ENCODE assay signal across 8 mouse cellular contexts in the genomic region with DNA sequence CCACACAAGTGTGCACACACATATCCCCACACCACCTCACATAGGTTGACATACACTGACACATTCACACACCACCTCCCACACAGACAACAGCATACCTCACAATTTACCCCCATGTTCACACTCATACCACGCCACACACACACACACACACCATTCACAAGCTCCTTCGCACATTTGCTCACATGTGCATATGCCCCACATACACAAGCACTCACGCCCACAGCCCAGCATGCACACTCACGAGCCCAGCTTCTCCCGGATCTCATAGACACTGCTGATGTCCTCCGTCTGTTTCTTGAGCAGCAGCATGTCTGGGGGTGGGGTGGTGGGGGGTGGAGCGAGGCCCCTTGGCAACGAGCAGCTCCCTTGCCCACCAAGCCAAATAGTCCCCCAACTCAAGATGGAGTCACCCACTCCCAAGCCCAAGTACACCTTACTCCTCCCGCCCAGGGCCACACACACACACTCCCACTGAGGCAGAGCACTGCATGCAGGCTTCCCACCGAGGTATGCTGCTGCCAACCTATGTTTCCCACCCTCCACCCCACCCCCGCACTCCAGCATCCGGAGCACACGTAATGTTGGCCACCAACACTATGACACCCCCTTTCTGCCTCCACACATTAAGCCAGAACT. TPM values are rescaled to one million over a fixed set of nuclear protein-coding genes. Genes with fewer than 3 reads are reported as not detected.
A peak's percentile ranks its signal among the peaks of the same experiment; 100 is the strongest.
DNase-seq lines count a peak whose midpoint lies in the region; ATAC-seq lines count a peak whose summit lies in the region.

No protein-coding gene starts in this region.

- H3K4me2 ChIP-seq in kidney, embryonic 14.5 days (replicated peaks; ENCODE audit: low read depth, low read length) = peak overlapping the region; percentile 67
- peak overlapping the region; percentile 56 for H3K4me2 ChIP-seq in midbrain, embryonic 15.5 days

- no peaks in the 10 kb centered on the region for H3K27me3 ChIP-seq in kidney, embryonic 14.5 days (ENCODE audit: control insufficient read depth, insufficient read depth, low read length)
- H3K27me3 ChIP-seq in embryonic facial prominence, embryonic 10.5 days (replicated peaks; ENCODE audit: low read depth, poor library complexity, severe bottlenecking) = peaks cover 47% of the 10 kb centered on the region
- H3K27me3 ChIP-seq in hindbrain, embryonic 10.5 days (ENCODE audit: insufficient read depth, poor library complexity, severe bottlenecking) = peaks cover 24% of the 10 kb centered on the region
- no peaks in the 10 kb centered on the region for H3K27me3 ChIP-seq in midbrain, embryonic 15.5 days (replicated peaks)

- no peak for DNase-seq in kidney, adult 9 months
- DNase-seq in embryonic facial prominence, embryonic 10.5 days (ENCODE audit: low spot score) = no peak
- no peak for DNase-seq in hindbrain, embryonic 10.5 days (ENCODE audit: low spot score)
- no peak for DNase-seq in cerebellum, postnatal 25 days
- DNase-seq in embryo, embryonic 11 days = no peak
- DNase-seq in ovary, postnatal 14 days (ENCODE audit: low spot score) = no peak

- H3K4me1 ChIP-seq in kidney, embryonic 14.5 days (ENCODE audit: control insufficient read depth, insufficient read depth, low read length) = no peaks in the 10 kb centered on the region
- peaks cover 16% of the 10 kb centered on the region for H3K4me1 ChIP-seq in embryonic facial prominence, embryonic 10.5 days
- H3K4me1 ChIP-seq in hindbrain, embryonic 10.5 days (replicated peaks) = peaks cover 21% of the 10 kb centered on the region; the same call in 1 of the 2 replicates
- H3K4me1 ChIP-seq in midbrain, embryonic 15.5 days = peaks cover 19% of the 10 kb centered on the region

- H3K27ac ChIP-seq in kidney, embryonic 14.5 days (ENCODE audit: low read depth, low read length) = no peak overlapping the region
- H3K27ac ChIP-seq in embryonic facial prominence, embryonic 10.5 days (replicated peaks) = no peak overlapping the region
- peak overlapping the region; percentile 83; the same call in 1 of the 2 replicates for H3K27ac ChIP-seq in hindbrain, embryonic 10.5 days
- peak overlapping the region; percentile 79 for H3K27ac ChIP-seq in midbrain, embryonic 15.5 days

- no peak overlapping the region; the same call in 1 of the 2 replicates for H3K9ac ChIP-seq in kidney, embryonic 14.5 days (ENCODE audit: low read depth, low read length)
- peak overlapping the region; percentile 58 for H3K9ac ChIP-seq in midbrain, embryonic 15.5 days

- ATAC-seq in kidney, embryonic 14.5 days (ENCODE audit: low FRiP score, low TSS enrichment) = peak; percentile 19; the same call in 1 of the 2 replicates
- peak; percentile 48 for ATAC-seq in midbrain, embryonic 15.5 days (replicated peaks)

- H3K4me3 ChIP-seq in kidney, embryonic 14.5 days (ENCODE audit: low read length) = peak overlapping the region; percentile 46
- H3K4me3 ChIP-seq in embryonic facial prominence, embryonic 10.5 days = peak overlapping the region; percentile 64
- peak overlapping the region; percentile 61 for H3K4me3 ChIP-seq in hindbrain, embryonic 10.5 days
- peak overlapping the region; percentile 54 for H3K4me3 ChIP-seq in midbrain, embryonic 15.5 days

- H3K9me3 ChIP-seq in kidney, embryonic 14.5 days (ENCODE audit: control insufficient read depth, low read length) = no peaks in the 10 kb centered on the region
- no peaks in the 10 kb centered on the region for H3K9me3 ChIP-seq in embryonic facial prominence, embryonic 10.5 days
- 0 out of 2 replicates have a peak, but pooled peaks cover 3% of the 10 kb centered on the region for H3K9me3 ChIP-seq in hindbrain, embryonic 10.5 days
- H3K9me3 ChIP-seq in midbrain, embryonic 15.5 days = no peaks in the 10 kb centered on the region

- whole genome bisulfite sequencing in kidney, embryonic 14.5 days = 59% methylated on average over 13 of the region's 13 CpGs
- WGBS in embryonic facial prominence, embryonic 10.5 days = 57% methylated on average over 13 of the region's 13 CpGs
- WGBS in hindbrain, embryonic 10.5 days = 63% methylated on average over 13 of the region's 13 CpGs
- WGBS in midbrain, embryonic 15.5 days = 49% methylated on average over 13 of the region's 13 CpGs

- no peaks in the 10 kb centered on the region for H3K36me3 ChIP-seq in kidney, embryonic 14.5 days (ENCODE audit: control insufficient read depth, insufficient read depth, low read length)
- H3K36me3 ChIP-seq in embryonic facial prominence, embryonic 10.5 days (replicated peaks) = no peaks in the 10 kb centered on the region
- H3K36me3 ChIP-seq in hindbrain, embryonic 10.5 days = no peaks in the 10 kb centered on the region
- no peaks in the 10 kb centered on the region for H3K36me3 ChIP-seq in midbrain, embryonic 15.5 days (replicated peaks)

RNA-seq across cellular contexts. Expression of gene Pnck, which starts 0.9 kb away (rescaled TPM):
- polyA plus RNA-seq in kidney, embryonic 14.5 days (2014; fragmentation: Nextera tagmentation; extraction: Ambion mirVana) = 14.1 and 16.3 TPM in 2 replicates
- 6.6 and 7.4 TPM in 2 replicates for polyA plus RNA-seq in embryonic facial prominence, embryonic 10.5 days (2016; fragmentation: Nextera tagmentation; extraction: Ambion mirVana)
- polyA plus RNA-seq in hindbrain, embryonic 10.5 days (2016; fragmentation: Nextera tagmentation; extraction: Ambion mirVana) = 7.6 and 12.9 TPM in 2 replicates
- 179 and 188 TPM in 2 replicates for polyA plus RNA-seq in midbrain, embryonic 15.5 days (2015; fragmentation: Nextera tagmentation; extraction: Ambion mirVana)

RNA-seq across cellular contexts. Expression of gene Slc6a8, which starts 13.9 kb away (rescaled TPM):
- 9.0 and 10.4 TPM in 2 replicates for polyA plus RNA-seq in kidney, embryonic 14.5 days (2014; fragmentation: Nextera tagmentation; extraction: Ambion mirVana)
- polyA plus RNA-seq in embryonic facial prominence, embryonic 10.5 days (2016; fragmentation: Nextera tagmentation; extraction: Ambion mirVana) = 4.7 and 5.6 TPM in 2 replicates
- polyA plus RNA-seq in hindbrain, embryonic 10.5 days (2016; fragmentation: Nextera tagmentation; extraction: Ambion mirVana) = 5.0 and 5.6 TPM in 2 replicates
- polyA plus RNA-seq in midbrain, embryonic 15.5 days (2015; fragmentation: Nextera tagmentation; extraction: Ambion mirVana) = 6.6 and 7.4 TPM in 2 replicates

RNA-seq across cellular contexts. Expression of gene Dusp9, which starts 19.8 kb away (rescaled TPM):
- 9.6 and 26.6 TPM in 2 replicates for polyA plus RNA-seq in kidney, embryonic 14.5 days (2014; fragmentation: Nextera tagmentation; extraction: Ambion mirVana)
- polyA plus RNA-seq in embryonic facial prominence, embryonic 10.5 days (2016; fragmentation: Nextera tagmentation; extraction: Ambion mirVana) = 109 and 139 TPM in 2 replicates
- 32.9 and 49.2 TPM in 2 replicates for polyA plus RNA-seq in hindbrain, embryonic 10.5 days (2016; fragmentation: Nextera tagmentation; extraction: Ambion mirVana)
- polyA plus RNA-seq in midbrain, embryonic 15.5 days (2015; fragmentation: Nextera tagmentation; extraction: Ambion mirVana) = 0.43 and 0.46 TPM in 2 replicates

RNA-seq across cellular contexts. Expression of gene Bcap31, which starts 56.9 kb away (rescaled TPM):
- 228 and 265 TPM in 2 replicates for polyA plus RNA-seq in kidney, embryonic 14.5 days (2014; fragmentation: Nextera tagmentation; extraction: Ambion mirVana)
- polyA plus RNA-seq in embryonic facial prominence, embryonic 10.5 days (2016; fragmentation: Nextera tagmentation; extraction: Ambion mirVana) = 152 and 153 TPM in 2 replicates
- 144 and 164 TPM in 2 replicates for polyA plus RNA-seq in hindbrain, embryonic 10.5 days (2016; fragmentation: Nextera tagmentation; extraction: Ambion mirVana)
- 112 and 115 TPM in 2 replicates for polyA plus RNA-seq in midbrain, embryonic 15.5 days (2015; fragmentation: Nextera tagmentation; extraction: Ambion mirVana)

RNA-seq across cellular contexts. Expression of gene Abcd1, which starts 57.3 kb away (rescaled TPM):
- polyA plus RNA-seq in kidney, embryonic 14.5 days (2014; fragmentation: Nextera tagmentation; extraction: Ambion mirVana) = 9.3 and 12.0 TPM in 2 replicates
- 8.1 and 10.4 TPM in 2 replicates for polyA plus RNA-seq in embryonic facial prominence, embryonic 10.5 days (2016; fragmentation: Nextera tagmentation; extraction: Ambion mirVana)
- 10.7 and 14.1 TPM in 2 replicates for polyA plus RNA-seq in hindbrain, embryonic 10.5 days (2016; fragmentation: Nextera tagmentation; extraction: Ambion mirVana)
- polyA plus RNA-seq in midbrain, embryonic 15.5 days (2015; fragmentation: Nextera tagmentation; extraction: Ambion mirVana) = 12.8 and 13.5 TPM in 2 replicates

Comparison
In these comparisons a context has a peak if more than half of its experiments do, and no peak if none do; other contexts are left out.
1. H3K27ac ChIP-seq: peak in hindbrain, embryonic 10.5 days (single experiment) and midbrain, embryonic 15.5 days (single experiment); none in kidney, embryonic 14.5 days (single experiment) and embryonic facial prominence, embryonic 10.5 days (single experiment).
2. RNA of gene Pnck, which starts 0.9 kb away (polyA plus RNA-seq): 179 to 188 TPM in midbrain, embryonic 15.5 days; 14.1 to 16.3 TPM in kidney, embryonic 14.5 days, 7.6 to 12.9 TPM in hindbrain, embryonic 10.5 days and 6.6 to 7.4 TPM in embryonic facial prominence, embryonic 10.5 days; every median in the first group is over 10 times any median in the second.
3. Peak in every context shown above with its lines, with median percentiles within 50 percentile points of each other: H3K4me3 ChIP-seq.